Mouse (Mus musculus) liver, postnatal 0 days (tissue): Measurements from ENCODE around the gene Grid2.

ENCODE experiments used
- CTCF ChIP-seq: sonication (generic); IDR thresholded peaks from 2 replicates; pipeline ENCODE4 v1.5.1; 2016; ENCODE audit warnings: antibody characterized with exemption, low read depth
- EP300 ChIP-seq: IDR thresholded peaks from 2 replicates; pipeline ENCODE4 v1.6.1; 2016; ENCODE audit warnings: antibody characterized with exemption, low read depth, mild to moderate bottlenecking

GRCm38 (mm10) chr6:64542168-64542567 lies 1286.5 kb downstream of the Grid2 start:
- TF ChIP-seq CTCF (no peak), EP300 (no peak)
